Mouse (Mus musculus) thymus, adult 18-20 months (tissue): Measurements from ENCODE around the gene Cped1.

Experiments used
- DNase-seq, 2 experiments: peaks; one replicate each; pipeline ENCODE4 v3.0.0; 2022; ENCODE audit warnings: mixed read lengths in 2 of 2

The Cped1 gene

DNA sequence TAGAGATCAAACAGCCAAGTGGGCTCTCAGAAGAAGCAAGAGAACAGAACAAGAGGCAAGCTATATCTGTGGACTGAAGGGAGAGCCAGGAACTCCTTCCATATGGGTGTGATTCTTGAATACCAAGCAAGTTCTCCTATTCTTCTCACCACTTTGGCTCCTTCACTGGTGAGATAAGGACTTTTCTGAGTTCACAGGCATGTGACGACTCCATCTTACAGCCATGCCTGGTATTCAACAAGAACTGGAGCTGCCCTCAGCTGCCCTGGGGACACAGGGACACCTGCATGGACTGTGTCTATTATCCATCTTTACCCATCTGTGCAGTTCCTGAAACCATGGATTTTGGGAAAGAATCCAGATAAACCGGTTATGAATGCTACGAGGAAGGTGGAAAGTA lies 15.2 kb downstream of the Cped1 start:
- DNase-seq: no peak

DNA sequence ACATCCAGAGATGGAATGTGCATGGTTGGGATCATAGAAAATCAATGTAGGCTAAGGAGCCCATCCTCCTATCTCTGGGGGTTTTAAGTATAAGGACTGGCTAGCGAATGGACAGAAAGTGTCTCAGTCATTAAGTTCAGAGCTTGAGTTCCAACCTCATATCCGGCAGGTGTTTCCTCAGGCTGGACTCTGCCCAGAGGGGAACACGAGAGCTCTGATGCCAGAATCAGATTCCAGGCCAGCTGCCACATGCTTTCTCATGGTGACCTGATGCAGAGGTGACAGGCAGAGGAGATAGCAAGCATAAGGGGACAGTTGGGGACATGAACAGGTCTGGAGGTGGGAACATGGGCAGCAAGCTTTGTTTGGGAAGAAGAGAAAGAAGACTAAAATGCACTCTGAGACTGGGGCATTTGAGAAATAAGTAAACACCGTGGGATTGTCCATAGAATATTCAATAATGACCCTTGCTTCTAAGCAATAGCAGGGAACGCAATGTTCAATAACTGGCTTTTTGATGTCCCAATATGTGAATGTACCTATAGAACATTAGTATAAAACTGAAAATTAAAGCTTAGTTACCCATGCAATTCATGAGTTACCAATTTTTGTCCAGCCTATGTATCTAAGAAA lies 15.7 kb downstream of the Cped1 start:
- DNase-seq: no peak

DNA sequence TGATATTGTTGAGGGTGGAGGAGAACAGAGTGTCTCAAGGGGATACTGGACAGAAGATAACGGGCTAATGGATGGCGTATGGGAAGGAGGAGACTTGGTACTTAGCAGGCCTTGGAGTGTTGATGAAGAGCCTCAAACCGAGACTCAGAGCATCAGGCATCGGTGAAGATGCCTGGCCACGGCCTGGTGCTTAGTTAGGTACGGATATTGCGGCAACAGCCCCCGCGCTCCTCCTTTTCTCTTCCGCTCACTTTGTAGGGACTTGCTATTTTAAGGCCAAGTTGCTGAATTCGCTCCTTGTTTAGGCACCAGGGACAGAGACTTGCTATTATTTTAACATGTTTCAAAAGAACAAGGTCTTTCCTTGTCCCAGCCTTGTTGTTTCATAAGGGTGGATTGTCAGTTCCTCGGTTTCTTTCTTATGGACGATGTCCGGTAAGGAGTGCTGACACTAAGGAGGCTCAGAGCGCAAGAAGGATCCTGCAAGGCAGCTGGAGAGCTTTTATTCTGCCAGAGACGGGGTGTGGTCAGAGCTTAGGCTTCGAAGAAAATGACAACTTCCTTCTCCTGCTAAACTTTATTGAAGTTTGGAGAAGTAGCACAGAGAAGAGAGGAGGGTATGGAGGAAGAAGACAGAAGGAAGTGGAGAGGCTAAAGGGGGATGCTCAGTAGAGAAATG lies 16.9 kb downstream of the Cped1 start:
- no peak for DNase-seq

DNA sequence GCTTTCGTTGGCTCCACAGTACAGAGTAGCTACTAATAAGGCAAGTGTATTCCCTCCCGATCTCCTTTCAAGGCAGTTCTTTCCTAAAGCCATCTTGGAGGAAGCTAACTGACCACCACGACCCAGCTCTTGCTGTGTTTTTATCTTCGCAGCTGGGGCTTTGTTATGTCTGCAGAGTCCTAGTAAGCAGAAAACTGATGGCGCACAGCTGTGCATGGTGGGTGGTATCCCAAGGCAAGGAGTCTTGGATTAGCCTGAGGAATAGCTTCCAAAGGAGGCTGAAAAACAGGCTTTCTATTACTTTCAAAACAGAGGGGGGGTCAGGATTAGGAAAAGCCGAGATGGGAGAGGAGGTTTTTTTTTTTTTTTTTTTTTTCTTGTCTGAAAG lies 17.5 kb downstream of the Cped1 start:
- DNase-seq: no peak

DNA sequence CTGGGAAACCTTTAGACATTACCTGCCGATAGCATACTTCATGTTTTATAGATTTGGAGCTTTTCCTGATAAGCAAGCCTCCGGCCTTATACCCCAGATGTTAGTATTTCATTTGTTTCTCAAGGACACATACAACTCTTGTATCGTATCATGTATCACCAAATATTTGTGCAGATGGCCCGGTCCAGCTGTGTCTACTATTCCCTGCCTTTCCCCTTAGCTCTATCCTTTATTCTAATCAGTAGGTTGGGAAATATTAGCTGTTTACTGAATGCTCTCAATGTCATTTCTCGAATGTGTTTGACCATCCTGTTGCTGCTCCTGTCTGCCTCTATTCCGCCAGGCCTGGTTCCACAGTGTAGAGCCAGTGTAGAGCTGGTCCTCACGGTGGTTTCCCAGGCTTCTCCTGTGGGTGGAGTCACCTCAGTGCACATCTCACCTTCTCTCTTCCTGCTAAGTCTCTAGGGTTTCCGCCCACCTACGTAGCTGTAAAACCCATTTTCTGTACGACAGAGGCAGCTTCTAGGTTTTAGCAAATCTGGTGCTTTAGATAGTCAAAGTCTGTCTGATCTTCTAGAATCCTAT lies 18.3 kb downstream of the Cped1 start:
- no peak for DNase-seq

DNA sequence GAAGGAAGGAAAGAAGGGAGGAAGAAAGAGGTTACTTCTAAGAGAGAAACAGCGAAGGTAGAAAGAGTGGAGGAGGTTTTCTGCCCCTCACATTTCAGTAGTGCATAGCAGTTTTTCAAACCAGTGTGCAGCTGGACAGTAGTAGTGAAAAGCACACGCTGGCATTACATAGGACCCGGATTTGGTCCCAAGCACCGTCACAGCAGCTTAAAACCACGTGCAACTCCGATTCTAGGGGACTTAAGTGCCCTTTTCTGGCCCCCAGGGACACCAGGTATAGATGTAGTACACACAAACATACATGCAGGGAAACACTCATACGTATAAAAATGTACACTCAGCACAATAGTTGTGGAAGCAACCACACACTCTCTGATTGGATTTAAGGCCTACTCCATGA lies 22.6 kb downstream of the Cped1 start:
- DNase-seq: no peak

DNA sequence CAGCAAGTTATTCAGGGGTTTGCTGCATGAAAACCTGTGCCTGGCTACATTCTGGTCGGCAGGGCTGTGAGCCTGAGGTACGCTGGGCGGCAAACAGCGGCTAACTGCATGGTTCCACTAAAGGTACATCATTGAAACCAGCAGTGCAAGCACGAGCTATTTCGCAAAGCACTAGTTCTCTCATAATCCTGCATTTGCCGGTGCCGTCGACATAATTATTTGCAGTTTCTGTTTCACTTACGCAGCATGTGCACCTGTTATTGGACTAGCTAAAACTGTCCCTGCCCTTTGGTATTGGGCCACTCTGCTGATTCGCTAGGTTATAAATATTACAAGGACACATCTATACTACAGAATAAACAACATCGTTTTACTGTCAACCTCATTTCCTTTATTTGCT lies 24.5 kb downstream of the Cped1 start:
- no peak for DNase-seq

DNA sequence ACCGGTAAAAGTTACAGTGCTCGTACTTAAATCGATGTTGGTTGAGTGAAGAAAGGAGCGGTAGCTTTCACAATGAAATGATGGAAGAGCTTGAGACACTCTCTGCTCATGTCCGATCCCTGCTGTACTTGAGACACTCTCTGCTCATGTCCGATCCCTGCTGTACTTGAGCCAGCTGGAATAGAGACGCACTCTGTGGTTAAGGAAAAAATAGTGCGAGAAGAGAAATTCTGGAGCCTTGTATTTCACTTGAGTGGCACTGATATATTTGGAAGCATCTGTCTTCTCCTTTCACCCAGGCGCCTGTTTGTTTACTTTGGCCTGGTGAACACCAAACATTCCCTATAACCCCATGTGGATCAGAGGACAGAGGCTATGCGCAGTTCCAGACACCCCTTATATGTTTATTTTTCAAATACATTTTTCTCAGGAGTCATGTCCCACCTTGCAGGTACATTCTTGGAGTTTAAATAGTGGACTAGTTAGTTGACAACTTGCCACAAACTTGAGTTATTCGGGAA lies 25.1 kb downstream of the Cped1 start:
- DNase-seq: no peak

DNA sequence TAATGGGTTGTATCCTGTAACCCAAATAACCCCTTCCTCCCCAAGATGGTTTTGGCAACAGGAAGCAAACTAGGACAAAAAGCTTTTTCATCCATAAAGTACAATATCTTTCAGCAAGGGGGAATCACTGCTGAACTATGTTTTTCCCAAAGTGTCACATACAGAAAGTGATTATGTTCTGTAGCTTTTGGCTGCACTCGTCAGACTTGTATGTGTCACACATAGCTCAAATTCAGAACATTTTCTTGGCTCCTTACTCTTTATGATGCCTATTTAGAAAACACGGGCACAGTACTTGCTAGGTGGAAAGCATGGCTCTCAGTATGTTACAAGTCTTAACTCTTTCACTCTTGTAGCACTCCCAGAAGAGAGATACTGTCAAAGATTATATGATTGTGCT lies 25.8 kb downstream of the Cped1 start:
- no peak for DNase-seq

DNA sequence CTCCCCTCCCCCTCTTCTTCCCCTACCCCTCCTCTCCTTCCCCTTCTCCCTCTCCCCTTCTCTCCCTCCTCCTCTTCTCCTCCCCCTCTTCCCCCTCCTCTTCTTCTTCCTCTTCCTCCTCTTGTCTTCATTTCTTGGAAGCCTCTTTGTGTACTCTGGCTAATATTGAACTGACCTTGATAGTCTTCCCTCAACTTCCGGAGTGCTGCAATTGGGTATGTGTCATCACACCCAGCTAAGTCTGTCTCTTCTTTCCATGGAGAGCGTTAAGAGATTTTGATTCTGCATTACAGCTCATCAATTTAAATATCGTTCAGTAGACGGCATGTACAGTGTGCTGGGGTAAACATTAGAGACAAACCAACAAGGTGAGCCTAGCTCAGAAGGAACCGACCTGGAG lies 26.4 kb downstream of the Cped1 start:
- no peak for DNase-seq

DNA sequence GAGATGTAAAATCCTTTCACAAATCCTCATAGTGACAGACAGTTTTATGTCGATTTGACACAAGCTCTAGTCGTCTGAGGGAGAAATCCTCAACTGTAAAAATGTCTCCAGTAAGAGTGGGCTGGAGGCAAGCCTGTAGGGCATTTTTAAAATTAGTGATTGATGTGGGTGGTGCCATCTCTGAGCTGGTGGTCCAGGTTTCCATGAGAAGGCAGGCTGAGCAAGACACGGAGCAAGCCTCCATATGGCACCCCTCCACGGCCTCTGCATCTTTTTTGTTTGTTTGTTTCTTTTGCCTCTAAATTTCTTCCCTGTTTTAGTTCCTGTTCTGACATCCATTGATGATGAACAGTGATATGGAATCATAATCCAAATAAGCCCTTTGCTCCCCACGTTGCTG lies 26.8 kb downstream of the Cped1 start:
- DNase-seq: no peak

DNA sequence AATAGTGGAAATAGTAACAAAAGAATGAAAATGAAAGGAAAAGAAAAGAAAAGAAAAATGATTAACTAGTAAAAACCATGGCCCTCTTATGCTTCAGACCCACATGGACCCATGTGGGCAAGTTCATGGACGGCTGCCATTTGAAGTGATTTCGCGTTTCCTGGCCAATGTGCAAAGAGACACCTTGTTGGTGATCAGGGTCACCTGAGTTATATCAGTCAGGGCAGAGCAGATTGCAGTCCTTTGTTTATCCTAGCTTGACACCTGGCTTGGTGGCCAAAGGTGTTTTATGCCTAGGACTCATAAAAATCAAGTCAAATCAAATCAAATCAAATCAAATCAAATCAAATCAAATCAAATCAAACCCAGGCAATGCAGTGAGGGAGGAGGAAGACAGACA lies 27.7 kb downstream of the Cped1 start:
- no peak for DNase-seq

DNA sequence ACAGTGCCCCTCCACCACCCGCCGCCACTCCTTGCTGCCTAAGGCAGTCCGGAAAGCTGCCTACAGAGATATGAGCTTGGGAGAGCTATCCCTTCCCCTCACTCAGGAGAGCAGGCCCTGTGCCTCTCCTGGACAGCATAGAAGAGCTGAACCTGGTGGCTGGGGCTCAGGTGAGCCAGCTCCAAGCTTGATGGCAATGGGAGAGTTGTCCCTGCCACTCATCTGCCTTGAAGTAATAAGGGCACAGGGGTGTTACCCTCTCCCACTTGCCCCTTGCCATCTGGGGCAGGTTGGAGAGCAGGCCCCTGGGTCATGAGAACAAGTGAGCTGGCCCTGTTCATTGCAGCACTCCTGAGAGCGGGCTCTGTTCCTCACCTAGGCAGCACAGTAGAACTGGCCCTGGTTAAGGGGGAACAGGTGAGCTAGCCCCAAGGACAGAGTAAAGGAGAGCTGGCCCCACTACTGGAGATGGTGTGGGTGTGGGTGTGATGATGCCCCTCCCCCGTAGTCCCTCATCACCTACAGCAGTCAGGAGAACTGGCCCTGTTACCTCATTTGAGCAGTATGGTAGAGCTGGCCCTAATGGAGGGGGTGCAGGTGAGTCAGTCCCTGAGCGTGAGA lies 28.7 kb downstream of the Cped1 start:
- no peak for DNase-seq

DNA sequence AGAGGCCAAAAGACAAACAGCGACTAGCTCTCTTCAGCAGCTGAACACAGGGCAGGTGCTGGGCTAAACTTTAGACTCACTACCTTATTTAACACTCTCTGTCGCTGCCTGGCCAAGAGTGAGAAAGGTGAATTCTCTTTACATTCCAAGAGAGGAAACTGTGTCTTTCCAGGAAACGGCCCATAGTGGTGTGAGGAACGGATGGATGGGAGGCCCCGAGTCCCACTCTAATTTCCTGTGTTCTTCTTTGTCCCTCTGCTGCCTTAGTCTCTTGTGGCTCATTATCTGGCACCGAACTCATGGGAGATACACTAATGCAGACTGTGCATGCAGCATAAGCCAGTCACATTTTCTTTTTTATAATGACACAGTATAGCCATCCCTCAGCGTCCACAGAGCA lies 31.9 kb downstream of the Cped1 start:
- no peak for DNase-seq

DNA sequence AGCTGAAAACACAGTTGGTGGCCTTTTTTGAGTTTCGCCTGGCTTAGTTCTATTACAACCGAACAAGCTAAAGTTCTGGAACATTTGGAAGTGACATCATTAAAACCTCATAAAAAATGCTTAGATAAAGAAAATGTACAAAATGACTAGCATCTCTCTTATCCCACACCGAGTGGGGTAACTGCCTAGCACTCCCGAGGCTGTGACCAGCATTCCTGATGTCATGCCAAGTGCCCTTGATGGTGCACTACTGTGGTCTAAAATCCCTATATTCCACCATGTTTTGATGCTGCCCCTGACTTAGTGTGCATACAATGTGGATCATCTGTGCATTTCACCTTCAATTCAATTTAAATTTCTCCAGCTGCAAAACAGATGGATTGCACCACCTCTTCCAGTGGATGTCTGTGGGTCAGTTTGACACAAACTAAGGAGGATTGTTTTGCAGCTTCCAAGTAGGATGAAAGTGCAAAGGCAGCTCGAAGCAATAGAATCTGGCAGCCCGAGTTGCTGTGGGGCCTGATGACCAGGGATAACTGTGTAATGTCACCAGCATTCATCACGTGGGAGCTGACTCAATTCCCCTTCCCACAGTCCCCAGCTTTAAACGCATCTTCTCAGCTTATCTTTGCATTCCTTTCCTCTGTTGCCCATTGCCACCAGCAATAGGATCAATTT lies 33.2 kb downstream of the Cped1 start:
- DNase-seq: no peak

DNA sequence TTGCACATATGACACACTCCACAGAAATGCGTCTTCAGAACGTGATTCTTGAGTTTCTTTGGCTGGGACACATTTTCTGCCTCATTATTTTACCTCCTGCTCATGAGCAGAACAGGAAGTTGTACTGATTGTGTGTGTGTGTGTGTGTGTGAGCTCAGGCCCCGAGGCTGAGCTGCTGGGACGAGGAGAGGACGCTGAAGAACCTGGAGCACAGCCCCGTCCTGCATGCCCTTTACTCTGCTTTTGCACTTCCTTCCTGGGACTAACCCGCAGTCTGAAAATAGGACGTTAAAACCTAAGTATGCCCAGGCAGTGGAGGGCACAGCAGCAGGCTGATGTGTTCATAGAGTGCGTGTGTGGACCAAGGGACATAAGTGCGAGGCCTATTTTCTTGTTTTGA lies 33.9 kb downstream of the Cped1 start:
- no peak for DNase-seq

DNA sequence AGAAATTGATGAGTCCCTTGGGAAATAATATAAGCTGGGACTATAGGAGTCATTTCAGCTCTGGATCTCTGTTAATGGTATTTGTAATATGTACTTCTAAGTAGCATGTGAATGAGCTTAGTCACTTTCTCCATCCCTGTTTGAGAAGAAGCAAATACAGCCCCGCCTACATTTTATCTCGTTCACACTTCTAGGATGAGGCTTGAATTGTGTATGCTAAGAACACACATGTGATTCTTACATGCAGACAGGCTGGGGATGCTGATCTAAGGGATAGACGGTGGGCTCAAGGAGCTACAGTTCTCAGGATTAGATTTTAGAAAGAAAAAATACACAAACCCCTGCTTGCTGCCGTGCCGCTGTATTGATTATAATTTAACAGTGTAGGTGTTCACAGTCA lies 35.0 kb downstream of the Cped1 start:
- no peak for DNase-seq

DNA sequence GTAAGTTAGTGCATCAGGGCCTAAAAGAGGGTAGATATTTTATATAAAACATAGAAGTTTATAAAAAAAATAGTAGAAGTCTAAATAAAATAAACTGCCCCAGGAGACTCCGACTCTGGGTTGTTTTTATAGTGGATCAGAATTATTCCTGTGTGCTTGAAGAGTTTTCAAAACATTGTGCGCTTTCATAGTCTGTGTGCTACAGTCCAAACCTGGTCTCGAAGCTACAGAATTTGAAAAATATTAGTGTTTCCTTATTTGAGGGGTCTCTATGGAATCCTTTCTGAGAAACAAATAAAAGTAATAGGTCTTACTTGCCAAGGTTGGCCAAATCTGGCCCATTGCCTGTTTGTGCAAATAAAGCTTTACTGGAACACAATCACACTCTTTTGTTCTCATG lies 35.6 kb downstream of the Cped1 start:
- DNase-seq: no peak

DNA sequence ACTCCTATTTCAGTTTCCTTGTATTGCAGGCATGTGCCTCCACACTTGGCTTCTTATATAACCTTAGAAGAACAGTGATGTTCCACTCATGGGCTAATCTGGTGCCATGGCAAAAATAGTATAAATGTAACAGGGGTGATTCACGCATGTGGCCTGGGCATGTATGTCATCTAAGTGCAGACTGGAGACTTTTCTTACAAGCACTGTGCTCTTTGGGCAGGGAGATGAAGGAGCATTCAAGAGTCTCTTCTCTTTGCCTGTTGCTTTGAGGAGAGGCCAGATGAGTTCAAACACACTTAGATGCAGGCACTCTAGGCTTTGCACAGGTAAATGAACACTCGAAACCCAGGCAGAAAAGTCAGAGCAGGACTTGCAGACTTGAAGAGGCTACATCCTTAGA lies 38.5 kb downstream of the Cped1 start:
- DNase-seq: no peak

DNA sequence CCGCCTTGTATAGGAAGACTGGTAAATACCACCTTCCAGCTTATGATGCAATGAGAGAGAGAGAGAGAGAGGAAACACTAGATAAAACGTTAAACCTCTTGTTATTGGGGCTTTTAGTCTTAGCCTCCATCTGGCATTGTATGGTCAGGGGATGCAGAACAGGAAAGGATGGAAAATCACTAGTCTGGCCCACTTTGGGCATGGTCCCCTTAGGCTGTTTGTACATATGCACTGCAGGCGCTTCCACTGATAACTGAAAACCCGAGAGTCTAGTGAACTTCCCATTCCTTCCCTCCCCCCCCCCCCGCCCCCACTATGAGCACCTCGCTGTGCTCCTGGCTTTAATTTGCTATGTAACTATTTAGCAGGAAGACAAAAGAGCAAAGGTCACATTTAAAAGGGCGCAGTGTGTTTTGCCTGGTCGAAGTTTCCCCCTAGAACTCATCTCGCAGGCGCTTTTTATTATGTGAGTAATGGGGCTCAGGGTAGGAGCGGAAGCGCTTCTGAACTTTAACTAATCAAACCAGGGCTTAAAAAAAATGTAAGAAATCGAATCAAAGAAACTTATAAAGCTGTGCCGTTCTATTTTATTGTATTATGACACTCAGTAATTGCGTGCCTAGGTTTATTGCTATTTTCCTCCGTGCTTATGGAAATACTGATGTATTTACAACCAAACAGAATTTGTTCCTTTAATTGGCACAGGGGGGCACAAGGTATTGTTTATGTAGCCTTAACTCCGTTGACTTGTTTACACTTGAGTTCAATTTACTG lies 40.1 kb downstream of the Cped1 start:
- no peak for DNase-seq

DNA sequence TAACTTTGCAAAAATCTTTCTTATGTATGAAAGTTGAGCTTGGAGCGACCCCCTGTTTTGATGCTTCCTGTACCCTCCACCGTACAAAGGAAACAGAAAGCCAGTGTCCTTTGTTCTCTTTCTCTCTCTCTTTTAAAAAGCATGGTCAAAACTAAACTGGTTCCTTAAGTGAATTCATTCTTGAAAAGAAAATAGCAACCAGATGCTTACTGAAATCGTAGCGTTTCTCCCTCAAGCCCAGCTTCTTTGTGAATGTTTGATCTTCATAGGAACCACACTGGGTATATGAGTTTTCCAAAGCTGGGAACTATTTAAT lies 40.6 kb downstream of the Cped1 start:
- DNase-seq: no peak

DNA sequence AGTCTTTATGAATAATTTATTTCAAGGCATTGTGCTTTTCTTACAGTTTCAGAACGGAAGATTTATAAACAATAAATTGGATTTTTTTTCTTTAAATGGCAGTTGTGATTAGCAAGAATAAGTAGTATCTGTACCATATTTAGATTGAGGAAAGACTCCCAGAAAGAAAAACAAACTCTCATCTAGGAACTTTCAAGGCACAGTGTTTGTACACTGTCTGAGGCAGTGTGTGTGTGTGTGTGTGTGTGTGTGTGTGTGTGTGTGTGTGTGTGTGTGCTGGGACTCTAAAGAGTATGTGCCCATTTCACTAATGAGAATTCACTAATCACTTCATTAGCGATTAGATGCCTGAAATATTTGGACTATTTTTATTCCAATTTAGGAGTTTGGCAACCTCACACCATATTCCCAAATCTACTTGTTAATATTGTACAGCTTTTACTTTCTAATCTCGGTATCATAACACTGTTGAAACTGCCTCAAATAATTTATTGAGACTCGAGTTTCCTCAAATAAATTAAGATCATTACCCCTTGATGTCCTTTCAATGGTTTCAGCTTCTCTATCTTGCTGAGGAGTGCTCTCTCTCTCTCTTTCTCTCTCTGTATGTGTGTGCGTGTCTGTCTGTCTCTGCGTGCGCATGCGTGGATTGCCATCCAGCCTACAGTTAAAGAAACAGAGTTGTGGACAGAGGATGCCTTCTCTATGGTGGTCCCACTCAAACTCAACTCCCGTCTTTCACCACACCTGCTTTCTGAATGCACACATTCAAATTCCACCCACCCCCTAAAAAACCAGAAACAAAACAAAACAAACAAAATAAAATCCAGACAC lies 41.3 kb downstream of the Cped1 start:
- DNase-seq: no peak
